Mouse (Mus musculus) kidney, embryonic 15.5 days (tissue): ENCODE data around the gene Rab26. TPM values are rescaled to one million over a fixed set of nuclear protein-coding genes. Genes with fewer than 3 reads are reported as not detected.

Experiments used
- ATAC-seq: fragments of 200-750 bp; cut with Nextera tagmentation; replicated peaks from 2 replicates; pipeline ENCODE4 v1.8.0; 2017; ENCODE audit warnings: moderate TSS enrichment; ENCODE audit not compliant: low FRiP score
- H3K27ac ChIP-seq: fragments of 300-500 bp; sonication (generic); 2 replicates; pipeline ENCODE4 v1.5.1; 2015; ENCODE audit warnings: mild to moderate bottlenecking, inconsistent platforms
- H3K27me3 ChIP-seq: fragments of 300-500 bp; sonication (generic); 2 replicates; pipeline ENCODE4 v1.6.1; 2015; ENCODE audit warnings: inconsistent platforms
- H3K36me3 ChIP-seq: fragments of 300-500 bp; sonication (generic); 2 replicates; pipeline ENCODE4 v1.6.1; 2015; ENCODE audit warnings: inconsistent platforms
- H3K4me1 ChIP-seq: fragments of 300-500 bp; sonication (generic); 2 replicates; pipeline ENCODE4 v1.6.1; 2015; ENCODE audit warnings: inconsistent platforms
- H3K4me2 ChIP-seq: fragments of 300-500 bp; sonication (generic); 2 replicates; pipeline ENCODE4 v1.6.1; 2015; ENCODE audit warnings: moderate library complexity, mild to moderate bottlenecking, inconsistent platforms
- H3K4me3 ChIP-seq: fragments of 300-500 bp; sonication (generic); replicated peaks from 2 replicates; pipeline ENCODE4 v1.5.1; 2015; ENCODE audit warnings: mild to moderate bottlenecking, inconsistent platforms
- H3K9ac ChIP-seq: fragments of 300-500 bp; sonication (generic); 2 replicates; pipeline ENCODE4 v1.6.1; 2015; ENCODE audit warnings: mild to moderate bottlenecking, inconsistent platforms
- H3K9me3 ChIP-seq: fragments of 300-500 bp; sonication (generic); replicated peaks from 2 replicates; pipeline ENCODE4 v1.6.1; 2016; ENCODE audit warnings: inconsistent platforms
- WGBS: fragments of 180-500 bp; shearing (Covaris S2); methylation state at CpG from one replicate; pipeline ENCODE4 v1.1.7; 2015; ENCODE audit warnings: mixed read lengths; 5-methylcytosine and 5-hydroxymethylcytosine counted together
- polyA plus RNA-seq: library from polyadenylated mRNA; unstranded; fragments of >200 nt; fragmentation: Nextera tagmentation; extraction: Ambion mirVana; gene quantifications from 2 replicates; pipeline ENCODE4 v1.2.1, GENCODE M21; 2015

The Rab26 gene
- polyA plus RNA-seq, 1 experiment from 2014 or later, result 2.8 TPM

GRCm38 (mm10) chr17:24560301-24561028 is 26.5 kb upstream of the Rab26 start:
- H3K4me3 ChIP-seq, result no peak overlapping the region
- H3K4me1 ChIP-seq, result peaks cover 24% of the 10 kb centered on the region
- WGBS, result 86% methylated on average over 5 of the region's 5 CpGs
- no peaks in the 10 kb centered on the region for H3K27me3 ChIP-seq
- ATAC-seq, result no peak
- H3K27ac ChIP-seq, result no peak overlapping the region
- H3K36me3 ChIP-seq, result peaks cover 11% of the 10 kb centered on the region
- no peaks in the 10 kb centered on the region for H3K9me3 ChIP-seq
- no peak overlapping the region for H3K4me2 ChIP-seq
- H3K9ac ChIP-seq, result no peak overlapping the region

GRCm38 (mm10) chr17:24559146-24559545 is 25.1 kb upstream of the Rab26 start:
- H3K9ac ChIP-seq, result no peak overlapping the region
- H3K9me3 ChIP-seq, result no peaks in the 10 kb centered on the region
- H3K4me1 ChIP-seq, result peaks cover 24% of the 10 kb centered on the region
- no peaks in the 10 kb centered on the region for H3K36me3 ChIP-seq
- H3K27ac ChIP-seq, result peak overlapping the region; percentile 88
- 0 out of 2 replicates have a peak, but pooled peaks have one; percentile 52 for ATAC-seq
- 70% methylated on average over 3 of the region's 3 CpGs for WGBS
- no peak overlapping the region for H3K4me3 ChIP-seq
- peak overlapping the region; percentile 5; the same call in 1 of the 2 replicates for H3K4me2 ChIP-seq
- H3K27me3 ChIP-seq, result no peaks in the 10 kb centered on the region

- 42% methylated on average over 4 of the region's 4 CpGs for WGBS
- Histone ChIP-seq H3K9me3 (no peaks in the 10 kb centered on the region), H3K4me1 (peaks cover 24% of the 10 kb centered on the region), H3K27me3 (no peaks in the 10 kb centered on the region), H3K36me3 (no peaks in the 10 kb centered on the region), H3K4me2 (peak overlapping the region; percentile 5; the same call in 1 of the 2 replicates), H3K27ac (peak overlapping the region; percentile 88), H3K9ac (no peak overlapping the region), H3K4me3 (no peak overlapping the region)
- no peak for ATAC-seq
Measured at GRCm38 (mm10) chr17:24558600-24559099, 24.6 kb upstream of the Rab26 start.

- no peak for ATAC-seq
- Histone ChIP-seq H3K4me2 (no peak overlapping the region), H3K9ac (no peak overlapping the region), H3K27ac (peak overlapping the region; percentile 29; the same call in 1 of the 2 replicates), H3K9me3 (no peaks in the 10 kb centered on the region), H3K27me3 (no peaks in the 10 kb centered on the region), H3K36me3 (no peaks in the 10 kb centered on the region), H3K4me3 (no peak overlapping the region), H3K4me1 (peaks cover 28% of the 10 kb centered on the region)
- 77% methylated on average over 7 of the region's 7 CpGs for whole genome bisulfite sequencing
Measured at GRCm38 (mm10) chr17:24557091-24557490, 23.1 kb upstream of the Rab26 start.

- H3K4me3 ChIP-seq, result peak overlapping the region; percentile 91
- no peaks in the 10 kb centered on the region for H3K36me3 ChIP-seq
- peaks cover 34% of the 10 kb centered on the region for H3K4me1 ChIP-seq
- H3K27me3 ChIP-seq, result no peaks in the 10 kb centered on the region
- peak overlapping the region; percentile 95 for H3K9ac ChIP-seq
- H3K4me2 ChIP-seq, result peak overlapping the region; percentile 88
- 51% methylated on average over 3 of the region's 3 CpGs for WGBS
- ATAC-seq, result no peak
- H3K27ac ChIP-seq, result peak overlapping the region; percentile 97
- H3K9me3 ChIP-seq, result no peaks in the 10 kb centered on the region
Measured at GRCm38 (mm10) chr17:24551050-24551444, 17.0 kb upstream of the Rab26 start.

GRCm38 (mm10) chr17:24550416-24551049 is 16.5 kb upstream of the Rab26 start:
- no peaks in the 10 kb centered on the region for H3K9me3 ChIP-seq
- peak overlapping the region; percentile 88 for H3K4me2 ChIP-seq
- peak overlapping the region; percentile 97 for H3K27ac ChIP-seq
- WGBS, result under 1% methylated on average over 44 of the region's 44 CpGs
- H3K36me3 ChIP-seq, result no peaks in the 10 kb centered on the region
- peaks cover 34% of the 10 kb centered on the region for H3K4me1 ChIP-seq
- ATAC-seq, result peak; percentile 80
- peak overlapping the region; percentile 95 for H3K9ac ChIP-seq
- H3K4me3 ChIP-seq, result peak overlapping the region; percentile 91
- no peaks in the 10 kb centered on the region for H3K27me3 ChIP-seq

GRCm38 (mm10) chr17:24549618-24550415 is 15.8 kb upstream of the Rab26 start, which contains the start of gene Pkd1:
TSS of gene Pkd1 (plus strand) at chr17:24549834.
- ATAC-seq, result peak; percentile 96
- peak within 1 kb of the TSS; percentile 91 for H3K4me3 ChIP-seq
- peak within 1 kb of the TSS; percentile 88 for H3K4me2 ChIP-seq
- under 1% methylated on average over 69 of the region's 72 CpGs for WGBS
- H3K36me3 ChIP-seq, result no peaks in the 10 kb centered on the region
- H3K4me1 ChIP-seq, result peaks cover 35% of the 10 kb centered on the region
- peak within 1 kb of the TSS; percentile 97 for H3K27ac ChIP-seq
- peaks cover 3% of the 10 kb centered on the region; the same call in 1 of the 2 replicates for H3K27me3 ChIP-seq
- H3K9me3 ChIP-seq, result no peaks in the 10 kb centered on the region
- H3K9ac ChIP-seq, result peak within 1 kb of the TSS; percentile 95

GRCm38 (mm10) chr17:24548921-24549617 is 15.1 kb upstream of the Rab26 start:
- H3K9ac ChIP-seq, result peak overlapping the region; percentile 47
- H3K4me3 ChIP-seq, result peak overlapping the region; percentile 91
- WGBS, result 4% methylated on average over 23 of the region's 23 CpGs
- no peaks in the 10 kb centered on the region for H3K9me3 ChIP-seq
- H3K27me3 ChIP-seq, result peaks cover 4% of the 10 kb centered on the region; the same call in 1 of the 2 replicates
- ATAC-seq, result peak; percentile 30
- peaks cover 39% of the 10 kb centered on the region for H3K4me1 ChIP-seq
- no peaks in the 10 kb centered on the region for H3K36me3 ChIP-seq
- peak overlapping the region; percentile 85 for H3K27ac ChIP-seq
- peak overlapping the region; percentile 88 for H3K4me2 ChIP-seq

- peaks cover 4% of the 10 kb centered on the region; the same call in 1 of the 2 replicates for H3K27me3 ChIP-seq
- H3K27ac ChIP-seq, result peak overlapping the region; percentile 85; the same call in 1 of the 2 replicates
- WGBS, result 30% methylated on average over 9 of the region's 9 CpGs
- no peak for ATAC-seq
- peak overlapping the region; percentile 47; the same call in 1 of the 2 replicates for H3K9ac ChIP-seq
- no peaks in the 10 kb centered on the region for H3K9me3 ChIP-seq
- H3K36me3 ChIP-seq, result no peaks in the 10 kb centered on the region
- H3K4me1 ChIP-seq, result peaks cover 39% of the 10 kb centered on the region
- H3K4me3 ChIP-seq, result peak overlapping the region; percentile 91
- H3K4me2 ChIP-seq, result peak overlapping the region; percentile 88
Measured at GRCm38 (mm10) chr17:24548435-24548834, 14.4 kb upstream of the Rab26 start.

- Histone ChIP-seq H3K4me1 (peaks cover 27% of the 10 kb centered on the region), H3K9ac (no peak overlapping the region), H3K36me3 (no peaks in the 10 kb centered on the region), H3K4me3 (no peak overlapping the region), H3K4me2 (no peak overlapping the region), H3K27me3 (peaks cover 4% of the 10 kb centered on the region; the same call in 1 of the 2 replicates), H3K27ac (no peak overlapping the region), H3K9me3 (no peaks in the 10 kb centered on the region)
- WGBS, result 76% methylated on average over 3 of the region's 3 CpGs
- ATAC-seq, result no peak
Measured at GRCm38 (mm10) chr17:24546234-24546633, 12.2 kb upstream of the Rab26 start.

- no peaks in the 10 kb centered on the region for H3K36me3 ChIP-seq
- H3K27me3 ChIP-seq, result peaks cover 4% of the 10 kb centered on the region; the same call in 1 of the 2 replicates
- H3K4me1 ChIP-seq, result peaks cover 18% of the 10 kb centered on the region
- H3K9me3 ChIP-seq, result no peaks in the 10 kb centered on the region
- WGBS, result 81% methylated on average over 2 of the region's 2 CpGs
- no peak overlapping the region for H3K4me2 ChIP-seq
- ATAC-seq, result no peak
- H3K4me3 ChIP-seq, result no peak overlapping the region
- H3K27ac ChIP-seq, result no peak overlapping the region
- H3K9ac ChIP-seq, result no peak overlapping the region
Measured at GRCm38 (mm10) chr17:24545247-24545646, 11.2 kb upstream of the Rab26 start.
